Mouse (Mus musculus) erythroid progenitor cell, adult 5-6 weeks (primary cell): ENCODE results near the gene Wdcp. TPM values are rescaled to one million over a fixed set of nuclear protein-coding genes. Genes with fewer than 3 reads are reported as not detected.
"Not testable (repeated sequence)": the region's sequence is repeated elsewhere in the genome, so short reads cannot be mapped to it uniquely, and the experiment has no call there.

Experiments used
- ATAC-seq: replicated peaks from 2 replicates; pipeline ENCODE4 v1.8.0; 2016; ENCODE audit warnings: moderate number of reproducible peaks, mild to moderate bottlenecking, moderate TSS enrichment, inconsistent platforms; ENCODE audit not compliant: poor library complexity, low FRiP score, severe bottlenecking
- total RNA-seq, 2 experiments: library from RNA; stranded (forward) in 1 of 2; stranded (reverse) in 1 of 2; fragments of 150-400 nt in 1 of 2; fragments of 186-747, 209-891 nt in 1 of 2; gene quantifications; 2 replicates each; pipeline versions ENCODE4 v1.2.3 to v1.2.4; 2015 to 2017; ENCODE audit warnings: low replicate concordance in 2 of 2

Gene Wdcp
- total RNA-seq, 2 experiments from 2014 or later = 0.15 to 2.1 TPM

DNA sequence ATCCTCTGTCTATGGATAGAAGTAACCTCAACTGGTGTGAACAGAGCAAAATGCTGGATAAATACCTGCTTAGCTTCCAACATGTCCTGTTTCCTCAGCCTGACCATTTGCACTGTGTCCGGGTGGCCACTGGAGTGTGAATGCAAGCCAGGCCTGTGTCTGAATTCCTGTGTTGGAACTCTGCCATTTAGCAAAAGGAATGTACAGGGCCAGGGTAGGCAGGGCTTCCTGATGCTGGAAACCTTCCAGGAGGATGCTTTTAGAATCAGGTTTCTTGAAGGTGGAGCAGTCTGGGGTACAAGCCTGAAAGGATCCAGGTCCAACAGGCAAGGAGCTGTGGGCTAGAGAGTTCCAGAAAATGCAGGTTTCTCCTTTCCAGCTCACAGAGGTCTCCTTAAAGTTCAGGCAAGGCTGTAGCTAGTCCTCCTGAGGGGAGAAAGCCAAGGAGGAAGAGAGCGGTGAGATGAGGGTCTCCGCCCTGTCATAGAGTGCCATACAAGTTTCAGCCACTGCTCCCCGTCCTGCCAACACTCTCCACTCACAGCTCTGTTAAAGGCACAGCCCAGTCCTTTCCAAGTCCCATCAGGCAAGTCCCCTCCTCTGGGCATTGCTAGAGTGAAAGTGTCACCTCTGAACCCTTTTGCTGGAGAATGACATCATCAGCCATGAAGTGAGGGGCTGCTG is 20.7 kb downstream of the Wdcp start:
- no peak for ATAC-seq

DNA sequence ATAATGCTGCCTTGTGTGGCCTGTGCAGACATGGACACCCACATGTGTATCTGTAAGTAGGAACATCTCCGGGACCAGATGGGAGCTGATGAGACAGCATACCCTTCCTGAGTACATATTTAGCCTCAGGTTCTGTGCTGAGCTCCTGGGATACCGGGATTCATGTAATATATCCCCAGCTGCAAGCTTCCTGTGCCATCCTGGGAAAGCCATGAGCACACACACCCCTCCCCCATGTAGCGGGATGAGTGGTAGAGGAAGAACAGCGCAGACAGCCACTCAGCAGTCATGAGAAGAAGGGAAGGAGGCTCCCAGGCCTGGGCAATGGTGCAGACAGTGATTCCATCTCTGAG is 21.2 kb downstream of the Wdcp start:
- ATAC-seq = no peak

DNA sequence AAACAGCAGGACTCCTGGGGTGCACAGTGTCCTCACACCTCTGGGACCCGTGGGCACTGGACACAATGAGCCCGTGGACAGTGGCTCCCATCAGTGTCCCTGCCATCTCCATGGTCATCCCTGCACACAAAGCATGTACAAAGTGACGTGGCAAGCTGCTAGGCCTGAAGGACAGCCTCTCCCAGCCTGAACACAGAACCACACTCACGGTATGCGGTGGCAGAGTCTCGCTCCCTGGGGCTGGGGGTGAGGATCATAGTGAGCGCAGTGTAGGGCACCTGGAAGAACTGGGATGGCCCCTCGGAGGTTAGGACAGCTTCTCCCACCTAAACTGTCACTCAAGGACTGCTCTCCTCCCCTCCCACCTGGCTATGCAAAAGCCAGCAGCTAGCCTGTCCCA is 25.8 kb downstream of the Wdcp start:
- ATAC-seq = no peak

DNA sequence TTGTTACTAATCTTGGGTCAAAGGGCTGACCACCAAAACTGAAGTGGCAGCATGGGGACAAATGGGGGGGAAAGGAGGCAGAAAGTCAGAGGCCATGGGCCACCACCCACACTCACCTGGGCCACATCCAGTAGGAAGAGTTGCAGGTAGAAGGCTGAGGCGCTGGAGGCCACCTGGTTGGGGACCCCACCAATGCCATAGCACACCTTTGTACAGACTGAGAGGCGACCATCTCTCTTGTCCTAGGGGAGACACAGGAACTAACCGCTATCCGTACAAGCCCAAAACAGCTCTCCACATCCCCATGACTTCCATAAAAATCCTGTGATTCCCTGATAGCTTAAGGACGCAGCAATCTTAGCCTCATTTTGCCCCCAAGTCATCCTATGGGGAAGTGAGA is 28.2 kb downstream of the Wdcp start:
- no peak for ATAC-seq

DNA sequence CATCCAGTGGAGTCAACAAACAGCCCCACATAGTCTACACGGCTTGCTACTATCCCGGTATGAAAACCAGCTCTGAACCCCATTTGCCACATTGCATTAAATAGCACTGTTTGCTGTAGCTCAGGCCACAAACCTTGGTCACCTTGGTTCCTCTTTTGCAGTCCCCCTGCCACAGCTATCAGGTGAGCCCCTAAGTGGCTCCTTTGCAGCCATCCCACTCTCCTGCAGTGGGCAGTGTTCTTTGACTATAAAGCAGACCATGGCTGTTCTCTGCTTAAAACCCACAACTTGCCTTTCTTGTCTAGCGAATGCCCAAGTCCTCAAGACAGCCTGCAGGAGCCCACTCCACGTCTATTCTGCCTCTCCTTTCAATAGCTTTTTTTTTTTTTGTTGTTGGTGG is 29.2 kb downstream of the Wdcp start:
- ATAC-seq = peak; percentile 40; the same call in 1 of the 2 replicates

DNA sequence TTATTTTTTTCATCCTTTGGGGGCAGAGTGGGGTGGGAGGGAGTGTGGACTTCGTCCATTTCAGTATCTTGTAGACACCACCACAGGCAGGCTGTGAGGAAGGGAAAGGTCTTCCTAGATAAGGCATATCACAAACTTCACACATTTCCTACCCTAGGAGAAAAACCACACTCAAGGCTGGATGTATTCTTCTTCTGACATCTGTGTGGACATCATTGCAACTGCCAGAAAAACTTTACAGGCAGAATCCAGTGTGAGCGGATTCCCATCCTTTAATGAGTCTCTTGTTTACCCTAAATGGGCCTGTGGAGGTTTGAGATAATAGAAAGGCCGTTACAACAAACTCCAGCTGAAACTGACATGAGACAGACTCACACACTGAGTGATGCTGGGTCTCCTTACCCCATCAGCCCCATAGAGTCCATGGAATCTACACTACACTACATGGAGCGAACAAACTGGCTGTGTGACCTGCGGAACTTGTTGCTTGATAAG is 29.9 kb downstream of the Wdcp start:
- peak; percentile 78 for ATAC-seq

DNA sequence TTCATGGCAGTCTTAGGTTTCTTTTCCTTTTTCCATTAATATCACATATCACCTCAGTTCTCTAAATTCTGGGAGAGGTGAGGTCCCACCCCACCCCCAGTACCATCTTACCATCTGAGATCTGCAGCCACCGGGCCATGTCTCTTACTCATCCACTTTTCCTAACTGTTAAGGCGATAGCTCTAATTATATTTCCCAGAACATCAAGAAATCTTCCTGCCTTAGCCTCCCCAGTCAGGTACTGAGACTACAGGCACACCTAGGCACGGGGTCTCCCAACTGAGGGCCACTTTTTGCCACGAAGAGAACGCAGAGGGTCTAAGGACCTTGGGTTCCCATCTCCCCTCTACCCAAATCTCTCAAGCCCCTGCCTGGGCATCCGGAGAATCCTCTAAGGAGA is 30.4 kb downstream of the Wdcp start:
- no peak for ATAC-seq

DNA sequence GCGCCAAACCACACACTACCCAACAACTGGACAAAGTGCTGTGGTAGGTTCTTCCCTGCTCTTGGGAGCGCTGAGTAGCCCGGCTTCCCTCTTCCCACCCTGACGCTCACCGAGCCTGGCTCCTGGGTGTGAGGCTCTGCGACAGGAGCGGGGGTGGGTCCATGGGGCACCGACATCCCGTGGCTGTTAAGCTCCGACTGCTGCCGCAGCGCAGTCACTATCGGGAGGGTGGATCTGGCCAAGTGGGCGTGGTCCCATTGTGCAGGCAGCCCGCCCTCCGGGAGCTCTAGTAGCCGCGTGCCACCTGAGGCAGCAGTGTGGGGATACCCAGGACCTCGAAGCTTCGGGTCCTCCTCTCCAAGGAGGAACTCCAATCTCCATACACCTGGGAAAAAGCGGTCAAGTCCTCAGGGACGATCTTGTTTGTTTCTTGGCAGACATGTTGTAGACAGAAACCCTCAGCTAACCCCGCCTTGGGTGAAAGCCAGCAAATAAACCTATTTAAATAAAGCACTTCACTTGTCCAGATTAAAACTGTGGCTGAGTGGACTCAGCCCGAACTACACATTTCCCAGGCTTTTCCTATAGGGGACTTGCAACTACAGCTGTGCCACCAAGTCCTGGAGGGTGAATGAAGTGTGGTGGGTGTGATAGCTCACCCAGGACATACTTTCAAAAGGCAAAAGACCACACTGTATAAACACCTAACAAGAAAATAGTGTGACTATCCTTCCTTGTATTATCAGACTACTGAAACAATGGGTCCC is 31.2 kb downstream of the Wdcp start, which contains the start of gene Mfsd2b:
Mfsd2b (minus strand) TSS at position 199 of the 767 bp plus-strand sequence.
- peak; percentile 86 for ATAC-seq

DNA sequence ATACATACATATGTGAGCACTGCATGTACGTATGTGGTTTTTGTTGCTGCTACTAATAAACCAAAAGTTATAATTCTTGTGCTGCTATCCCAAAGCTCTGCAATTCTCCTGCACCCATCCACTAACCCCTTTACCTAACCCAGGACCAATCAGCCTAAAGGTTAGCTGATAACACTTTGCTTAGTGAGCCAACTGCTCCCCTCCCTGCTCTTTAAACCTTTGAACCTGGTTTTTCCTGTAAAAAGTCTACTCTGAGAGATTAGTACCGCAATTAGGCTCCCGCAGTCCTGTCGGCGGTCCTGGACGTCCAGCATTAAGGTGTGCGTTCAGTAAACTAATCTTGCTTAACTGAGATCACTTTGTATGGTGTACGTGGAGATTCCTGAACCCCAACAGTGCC is 32.5 kb downstream of the Wdcp start:
- no peak for ATAC-seq

DNA sequence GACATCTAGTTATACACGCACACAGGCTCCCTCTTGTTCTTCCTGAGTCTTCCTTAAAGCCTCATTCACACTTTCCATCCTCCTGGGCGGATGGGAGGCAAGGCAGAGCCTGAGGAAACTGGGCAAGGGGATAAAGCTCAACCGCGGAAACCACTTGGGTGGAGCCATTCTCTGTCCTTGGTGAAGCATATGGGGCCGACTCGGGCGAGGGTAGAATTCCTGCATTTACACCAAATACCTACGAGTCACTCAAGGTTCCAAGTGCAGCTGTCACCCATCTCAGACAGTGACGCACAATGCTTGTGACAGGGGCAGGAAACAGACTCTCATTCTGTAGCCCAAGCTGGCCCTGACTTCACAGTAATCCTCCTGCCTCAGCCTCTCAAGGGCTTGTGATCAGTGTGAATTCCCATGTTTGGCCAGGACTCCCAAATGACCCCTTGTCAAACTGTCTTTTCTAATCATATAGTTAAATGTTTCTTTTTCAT is 35.2 kb downstream of the Wdcp start:
- no peak for ATAC-seq

DNA sequence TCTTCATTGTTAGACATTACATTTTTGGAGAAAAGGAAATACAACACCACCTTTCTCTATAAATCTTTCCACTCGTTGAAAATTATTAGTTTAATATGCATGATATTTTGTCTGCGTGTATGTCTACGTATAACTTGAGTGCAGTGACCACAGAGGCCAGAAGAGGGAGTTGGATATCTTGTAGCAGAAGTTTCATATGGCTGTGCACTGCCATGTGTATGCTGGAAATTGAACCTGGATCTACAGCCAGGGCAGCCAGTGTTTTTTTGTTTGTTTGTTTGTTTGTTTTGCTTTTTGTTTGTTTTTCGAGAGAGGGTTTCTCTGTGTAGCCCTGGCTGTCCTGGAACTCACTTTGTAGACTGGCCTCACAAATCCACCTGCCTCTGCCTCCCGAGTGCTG is 35.9 kb downstream of the Wdcp start:
- no peak for ATAC-seq

DNA sequence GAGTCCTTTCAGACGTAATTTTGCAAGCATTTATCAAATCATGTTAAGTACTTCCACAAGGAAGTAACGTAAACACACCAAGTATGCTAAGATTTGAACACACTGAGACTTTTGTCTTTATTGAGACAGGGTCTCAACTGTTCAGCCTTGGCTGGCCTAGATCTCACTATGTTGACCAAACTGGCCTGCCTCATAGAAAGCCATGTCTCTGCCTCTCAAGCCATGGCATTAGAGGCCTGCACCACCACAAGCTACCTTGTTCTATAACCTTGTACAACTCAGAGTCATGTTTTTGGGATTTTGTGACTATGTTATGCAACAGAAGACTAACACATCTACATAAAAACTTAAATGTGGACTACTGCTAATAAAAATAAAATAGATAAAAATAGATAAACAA is 39.0 kb downstream of the Wdcp start:
- no peak for ATAC-seq

DNA sequence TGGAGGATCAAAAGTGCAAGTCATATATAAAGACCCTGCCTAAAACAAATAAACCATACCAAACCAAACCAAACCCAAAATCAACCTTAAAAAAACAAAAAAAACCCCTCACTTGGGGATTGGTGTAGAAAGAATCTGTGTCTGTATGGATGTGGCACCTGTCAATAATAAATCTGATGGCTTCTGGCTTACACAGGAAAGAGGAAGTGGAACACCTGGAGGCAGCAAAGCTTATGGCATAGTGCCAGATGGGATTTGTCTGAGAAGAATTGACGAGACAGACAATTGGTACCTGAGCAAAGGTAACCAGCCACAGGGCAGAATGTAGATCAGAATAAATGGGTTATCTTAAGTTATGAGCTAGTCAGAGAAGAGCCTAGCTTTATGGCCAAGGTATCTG is 42.0 kb downstream of the Wdcp start:
- no peak for ATAC-seq

DNA sequence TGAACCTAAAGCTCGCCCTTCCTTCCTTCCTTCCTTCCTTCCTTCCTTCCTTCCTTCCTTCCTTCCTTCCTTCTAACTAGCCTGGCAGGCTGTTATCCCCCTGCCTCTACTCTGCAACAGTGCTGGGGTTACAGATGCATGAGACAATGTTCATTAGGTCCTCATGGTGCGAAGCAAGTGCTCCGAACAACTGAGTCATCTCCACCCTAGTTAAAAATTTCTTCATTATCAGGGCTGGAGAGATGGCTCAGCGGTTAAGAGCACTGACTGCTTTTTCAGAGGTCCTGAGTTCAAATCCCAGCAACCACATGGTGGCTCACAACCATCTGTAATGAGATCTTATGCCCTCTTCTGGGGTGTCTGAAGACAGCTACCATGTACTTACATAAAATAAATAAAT is 43.5 kb downstream of the Wdcp start:
- not testable (repeated sequence) for ATAC-seq

DNA sequence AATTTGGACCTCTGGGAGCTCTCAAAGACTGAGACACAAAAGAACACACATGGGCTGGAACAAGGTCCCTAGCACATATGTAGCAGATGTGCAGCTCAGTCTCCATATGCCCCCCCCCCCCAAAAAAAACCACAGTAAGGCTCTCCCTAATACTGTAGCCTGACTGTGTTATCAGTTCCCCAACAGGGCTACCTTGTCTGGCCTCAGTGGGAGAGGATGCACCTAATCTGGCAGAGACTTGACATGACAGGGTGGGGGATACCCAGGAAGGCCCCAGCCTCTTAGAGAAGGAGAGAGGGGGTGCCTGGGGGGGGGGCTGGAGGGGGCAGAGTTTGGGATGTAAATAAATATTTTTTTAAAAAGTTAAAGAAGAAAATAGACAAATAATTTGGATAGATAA is 45.6 kb downstream of the Wdcp start:
- no peak for ATAC-seq

DNA sequence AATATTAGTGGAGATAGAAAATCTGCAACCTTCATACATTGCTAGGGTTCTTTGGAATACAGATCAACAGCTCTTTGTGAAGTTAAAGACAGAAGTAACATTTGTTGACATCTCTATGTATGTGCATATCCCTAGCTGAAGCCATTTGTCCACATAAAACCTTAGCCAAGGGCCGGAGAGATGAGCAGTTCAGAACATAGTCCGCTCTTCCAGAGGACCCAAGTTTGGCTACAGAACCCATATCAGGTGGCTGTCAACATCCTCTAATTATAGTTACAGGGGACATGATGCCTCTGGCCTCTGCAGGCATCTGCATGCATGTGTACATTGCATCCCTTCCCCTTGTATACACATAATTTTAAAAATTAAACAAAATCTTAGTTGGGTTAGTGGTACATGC is 46.1 kb downstream of the Wdcp start:
- ATAC-seq = no peak

DNA sequence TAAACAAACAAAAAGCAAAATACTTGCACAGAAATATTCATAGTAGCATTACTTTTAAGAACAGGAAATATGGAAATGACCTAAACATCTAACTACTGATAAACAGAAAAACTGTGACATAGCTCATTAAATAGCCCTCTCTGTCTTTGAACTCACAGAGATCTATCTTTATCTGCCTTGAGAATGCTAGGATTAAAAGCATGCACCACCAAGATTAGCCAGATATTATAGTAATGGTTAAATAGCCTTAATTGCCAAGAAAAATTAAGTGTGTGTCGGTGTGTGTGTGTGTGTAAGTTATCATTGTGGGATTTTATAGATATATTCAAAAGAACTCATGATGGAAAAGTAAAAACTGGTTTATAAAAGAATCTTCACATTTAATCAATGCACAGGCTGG is 46.8 kb downstream of the Wdcp start:
- no peak for ATAC-seq

DNA sequence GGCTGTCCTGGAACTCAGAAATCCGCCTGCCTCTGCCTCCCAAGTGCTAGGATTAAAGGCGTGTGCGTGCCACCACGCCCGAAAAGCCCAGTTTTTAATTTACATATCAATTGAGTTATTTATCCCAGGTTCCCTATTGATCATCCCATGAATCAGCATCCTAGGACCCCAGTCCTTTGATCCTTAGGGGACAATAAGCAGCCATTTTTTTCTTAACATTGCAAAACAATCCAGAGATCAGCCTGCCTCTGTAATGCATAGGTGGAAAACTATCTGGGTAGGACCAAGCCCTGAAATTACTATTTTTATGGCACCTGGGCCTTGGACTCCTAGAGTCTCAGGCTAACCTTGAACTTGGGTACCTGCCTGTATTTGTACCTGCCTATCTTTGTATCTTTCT is 54.9 kb downstream of the Wdcp start:
- ATAC-seq = no peak

DNA sequence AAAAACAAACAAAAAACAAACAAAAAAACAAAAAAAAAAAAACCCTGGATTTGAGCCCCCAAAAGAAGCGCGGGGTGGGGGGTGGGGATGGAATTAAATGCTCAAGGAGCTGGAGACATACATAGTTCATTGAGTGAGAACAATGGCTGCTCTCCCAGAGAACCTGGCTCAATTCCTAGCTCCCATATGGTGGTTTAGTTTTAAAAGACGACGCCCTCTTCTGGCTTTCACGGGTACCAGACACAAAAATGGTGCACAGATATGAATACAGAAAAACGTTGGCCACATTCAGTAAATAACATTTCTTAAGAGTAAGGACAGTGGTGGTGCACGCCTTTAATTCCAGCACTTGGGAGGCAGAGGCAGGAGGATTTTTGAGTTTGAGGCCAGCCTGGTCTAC is 62.8 kb downstream of the Wdcp start:
- peak; percentile 61 for ATAC-seq

DNA sequence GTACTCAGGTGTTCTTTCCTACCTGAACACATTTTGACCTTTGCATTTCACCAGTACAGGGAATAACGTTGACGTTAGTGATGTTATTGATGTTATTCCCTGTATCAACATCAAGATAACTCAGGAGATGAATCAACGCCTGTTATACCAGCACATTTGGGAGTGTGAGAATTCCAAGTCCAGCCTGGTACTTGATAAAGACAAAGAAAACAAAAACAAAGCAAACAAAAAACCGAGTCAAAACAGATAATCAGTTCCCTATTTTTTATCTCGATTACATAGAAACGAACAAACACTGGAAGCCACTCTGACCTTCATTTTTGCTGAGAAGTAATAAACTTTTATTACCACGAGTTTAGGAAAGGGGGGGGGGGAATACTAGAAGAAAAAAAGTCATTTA is 63.4 kb downstream of the Wdcp start:
- ATAC-seq = no peak
